Mouse (Mus musculus): ENCODE measurements around the gene Tie1. TPM values are rescaled to one million over a fixed set of nuclear protein-coding genes. Genes with fewer than 3 reads are reported as not detected.

Gene Tie1
- polyA plus RNA-seq, 1 experiment, result 11.7 TPM

DNA sequence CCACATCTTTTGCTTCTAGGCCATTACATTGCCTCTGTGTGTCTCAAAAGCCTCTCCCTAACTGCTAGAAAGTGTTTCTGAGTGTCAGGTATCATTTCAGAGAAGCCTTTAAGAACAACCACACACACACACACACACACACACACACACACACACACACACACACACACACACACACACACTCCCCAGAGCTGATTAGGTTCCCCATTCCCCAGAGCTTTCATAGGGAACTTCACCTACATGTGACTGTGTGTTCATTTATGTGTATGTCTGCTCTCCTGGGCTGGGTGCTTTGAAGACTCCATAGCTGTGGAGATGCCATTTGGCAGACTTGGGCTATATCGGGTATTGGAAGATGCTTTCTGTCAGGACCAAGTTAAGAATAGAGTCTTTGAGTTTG is 64.5 kb downstream of the Tie1 start:
- 93% methylated on average over 1 of the region's 1 CpGs for WGBS
- no peak for DNase-seq
- Histone ChIP-seq H3K27me3 (ENCODE audit: control insufficient read depth, insufficient read depth, low read length) (no peaks in the 10 kb centered on the region), H3K4me3 (ENCODE audit: control insufficient read depth, insufficient read depth, low read length) (no peak overlapping the region), H3K4me1 (replicated peaks; ENCODE audit: control insufficient read depth, insufficient read depth, low read length) (peaks cover 17% of the 10 kb centered on the region), H3K36me3 (ENCODE audit: control insufficient read depth, insufficient read depth, low read length) (peaks cover 3% of the 10 kb centered on the region), H3K27ac (ENCODE audit: control insufficient read depth, insufficient read depth, low read length) (no peak overlapping the region)
- TF ChIP-seq POLR2A (IDR thresholded peaks at IDR 0.05; ENCODE audit: control insufficient read depth, extremely low read depth, insufficient read depth, low read length, poor library complexity), result no peak
- no peak for TF ChIP-seq CTCF (IDR thresholded peaks at IDR 0.05; ENCODE audit: borderline replicate concordance, control insufficient read depth, extremely low read depth, insufficient read depth, low read length, poor library complexity)

DNA sequence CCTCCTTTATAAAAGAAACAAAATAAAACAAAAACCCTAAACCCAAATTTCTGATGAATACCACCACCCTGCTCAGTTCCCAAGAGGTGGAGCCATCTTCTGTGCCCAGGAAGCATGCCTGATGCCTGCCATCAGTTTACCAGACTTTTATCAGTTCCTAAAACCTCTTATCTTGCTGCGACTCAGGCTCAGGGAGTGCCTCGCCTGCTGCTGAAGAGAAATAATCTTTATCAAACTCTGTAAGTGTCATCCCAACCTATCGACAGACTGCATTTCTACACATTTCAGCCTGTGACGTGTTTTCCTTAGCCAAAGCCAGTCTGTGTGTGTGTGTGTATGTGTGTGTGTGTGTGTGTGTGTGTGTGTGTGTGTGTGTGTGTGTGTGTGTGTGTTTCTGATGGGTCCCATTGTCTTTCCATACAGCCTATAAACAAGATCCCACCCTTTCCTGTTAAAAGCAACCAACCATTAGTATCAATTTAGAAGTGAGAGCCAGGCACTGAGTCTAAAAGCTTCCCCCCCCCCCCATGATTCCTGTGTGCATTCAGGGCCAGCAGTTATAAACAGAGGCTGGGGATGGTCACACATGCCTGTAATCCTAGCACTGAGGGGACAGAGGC is 65.2 kb downstream of the Tie1 start:
- 94% methylated on average over 4 of the region's 4 CpGs for WGBS

DNA sequence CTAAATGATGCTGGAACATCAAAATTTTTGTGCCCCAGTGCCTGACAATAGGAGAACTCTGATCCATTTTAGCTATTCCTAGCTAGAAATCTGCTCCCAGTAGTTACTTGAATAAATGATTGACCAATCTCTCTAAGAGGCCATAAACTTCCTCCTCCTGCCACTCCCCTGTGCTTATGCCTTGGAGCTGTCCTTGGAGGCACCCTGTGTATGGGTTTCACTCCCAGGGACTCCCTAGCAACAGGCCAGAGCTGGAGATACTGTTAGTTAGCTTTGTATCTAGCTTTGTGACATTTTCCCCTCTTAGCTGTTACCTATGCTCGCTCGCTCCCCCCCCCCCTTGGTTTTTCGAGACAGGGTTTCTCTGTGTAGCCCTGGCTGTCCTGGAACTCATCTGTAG is 68.5 kb downstream of the Tie1 start:
- H3K4me1 ChIP-seq (replicated peaks; ENCODE audit: control insufficient read depth, insufficient read depth, low read length), result no peaks in the 10 kb centered on the region
- 100% methylated on average over 3 of the region's 3 CpGs for WGBS
- H3K27ac ChIP-seq (ENCODE audit: control insufficient read depth, insufficient read depth, low read length), result no peak overlapping the region
- H3K27me3 ChIP-seq (ENCODE audit: control insufficient read depth, insufficient read depth, low read length), result no peaks in the 10 kb centered on the region
- no peak overlapping the region for H3K4me3 ChIP-seq (ENCODE audit: control insufficient read depth, insufficient read depth, low read length)
- DNase-seq, result no peak
- H3K36me3 ChIP-seq (ENCODE audit: control insufficient read depth, insufficient read depth, low read length), result peaks cover 17% of the 10 kb centered on the region
- no peak for TF ChIP-seq CTCF (IDR thresholded peaks at IDR 0.05; ENCODE audit: borderline replicate concordance, control insufficient read depth, extremely low read depth, insufficient read depth, low read length, poor library complexity)

More for the DNA sequence above, 65.2 kb downstream of the Tie1 start:
- peaks cover 15% of the 10 kb centered on the region for H3K4me1 ChIP-seq (replicated peaks; ENCODE audit: control insufficient read depth, insufficient read depth, low read length)
- DNase-seq, result no peak
- no peak overlapping the region for H3K4me3 ChIP-seq (ENCODE audit: control insufficient read depth, insufficient read depth, low read length)
- no peaks in the 10 kb centered on the region for H3K27me3 ChIP-seq (ENCODE audit: control insufficient read depth, insufficient read depth, low read length)
- H3K36me3 ChIP-seq (ENCODE audit: control insufficient read depth, insufficient read depth, low read length), result peaks cover 3% of the 10 kb centered on the region; the same call in 1 of the 2 replicates
- no peak overlapping the region for H3K27ac ChIP-seq (ENCODE audit: control insufficient read depth, insufficient read depth, low read length)
- TF ChIP-seq POLR2A (IDR thresholded peaks at IDR 0.05; ENCODE audit: control insufficient read depth, extremely low read depth, insufficient read depth, low read length, poor library complexity) (no peak), CTCF (IDR thresholded peaks at IDR 0.05; ENCODE audit: borderline replicate concordance, control insufficient read depth, extremely low read depth, insufficient read depth, low read length, poor library complexity) (no peak)

Other genes starting within 250 kb of the Tie1 start
- 165 and 202 TPM in 2 replicates for gene Ptprf, start 198.7 kb downstream of the Tie1 start, polyA plus RNA-seq (2012; rRNA removed)
- gene Szt2, start 80.8 kb downstream of the Tie1 start, polyA plus RNA-seq (2012; rRNA removed), result 90.6 and 96.7 TPM in 2 replicates
- 40.1 and 40.8 TPM in 2 replicates for gene Med8, start 80.7 kb downstream of the Tie1 start, polyA plus RNA-seq (2012; rRNA removed)
- 127 and 155 TPM in 2 replicates for gene Elovl1, start 62.0 kb downstream of the Tie1 start, polyA plus RNA-seq (2012; rRNA removed)
- gene Cdc20, start 52.7 kb downstream of the Tie1 start, polyA plus RNA-seq (2012; rRNA removed), result 152 and 211 TPM in 2 replicates
- gene Mpl, start 32.5 kb downstream of the Tie1 start, polyA plus RNA-seq (2012; rRNA removed), result 0.11 and 0.28 TPM in 2 replicates
- gene 2610528J11Rik, start 36.9 kb upstream of the Tie1 start, polyA plus RNA-seq (2012; rRNA removed), result 1.6 and 2.1 TPM in 2 replicates
- gene Tmem125, start 54.0 kb upstream of the Tie1 start, polyA plus RNA-seq (2012; rRNA removed), result 1.7 and 2.1 TPM in 2 replicates
- 0.05 TPM in 2 replicates for gene Cfap57, start 130.7 kb upstream of the Tie1 start, polyA plus RNA-seq (2012; rRNA removed)
- gene Ebna1bp2, start 130.7 kb upstream of the Tie1 start, polyA plus RNA-seq (2012; rRNA removed), result 29.7 and 32.1 TPM in 2 replicates
- gene Olfr62, start 168.9 kb upstream of the Tie1 start, polyA plus RNA-seq (2012; rRNA removed), result not detected in 2 replicates
- 0.13 TPM in 1 of 2 replicates, not detected in the other for gene Olfr1342, start 202.7 kb upstream of the Tie1 start, polyA plus RNA-seq (2012; rRNA removed)
- gene Olfr1341, start 213.5 kb upstream of the Tie1 start, polyA plus RNA-seq (2012; rRNA removed), result 0.15 TPM in 1 of 2 replicates, not detected in the other
- not detected in 2 replicates for gene Olfr1340, start 230.1 kb upstream of the Tie1 start, polyA plus RNA-seq (2012; rRNA removed)
- gene Olfr1339, start 242.1 kb upstream of the Tie1 start, polyA plus RNA-seq (2012; rRNA removed), result not detected in 2 replicates

Data from thymus, adult 2 months (tissue).